Mouse (Mus musculus) left cerebral cortex, postnatal 4 days (tissue): ENCODE measurements around the gene Hps3. TPM values are rescaled to one million over a fixed set of nuclear protein-coding genes. Genes with fewer than 3 reads are reported as not detected.
A peak's percentile ranks its signal among the peaks of the same experiment; 100 is the strongest.

Experiments used
- DNase-seq: peaks from one replicate; pipeline ENCODE4 v3.0.0-alpha.2; 2022
- intact Hi-C: fragments of 180-260 bp; cut with DNase I; formaldehyde crosslinking; loops from one replicate; pipeline ENCODE4 v1.15.1; 2025
- total RNA-seq, 2 experiments: library from RNA; stranded (reverse); gene quantifications; 2 replicates each; pipeline ENCODE4 v1.2.3; 2021

The Hps3 gene
- total RNA-seq, 2 experiments from 2014 or later, result 21.6 to 23.5 TPM

GRCm38 (mm10) chr3:20007759-20008158 lies 27.4 kb downstream of the Hps3 start:
- intact Hi-C loops, result loop anchor here (10.0 kb wide), 1 partner anchor 103 kb away; no protein-coding TSS in a partner anchor
- DNase-seq, result no peak

- intact Hi-C loops, result loop anchor here (10.0 kb wide), 1 partner anchor 102 kb away; no protein-coding TSS in a partner anchor
- DNase-seq, result no peak
Measured at GRCm38 (mm10) chr3:20007275-20007674, 27.8 kb downstream of the Hps3 start.

- intact Hi-C loops, result loop anchor here (10.0 kb wide), 1 partner anchor 101 kb away; no protein-coding TSS in a partner anchor
- no peak for DNase-seq
Measured at GRCm38 (mm10) chr3:20005611-20006010, 29.5 kb downstream of the Hps3 start.

- intact Hi-C loops, result loop anchor here (10.0 kb wide), 1 partner anchor 100 kb away; no protein-coding TSS in a partner anchor
- DNase-seq, result no peak
Measured at GRCm38 (mm10) chr3:20004422-20004821, 30.7 kb downstream of the Hps3 start.

DNA sequence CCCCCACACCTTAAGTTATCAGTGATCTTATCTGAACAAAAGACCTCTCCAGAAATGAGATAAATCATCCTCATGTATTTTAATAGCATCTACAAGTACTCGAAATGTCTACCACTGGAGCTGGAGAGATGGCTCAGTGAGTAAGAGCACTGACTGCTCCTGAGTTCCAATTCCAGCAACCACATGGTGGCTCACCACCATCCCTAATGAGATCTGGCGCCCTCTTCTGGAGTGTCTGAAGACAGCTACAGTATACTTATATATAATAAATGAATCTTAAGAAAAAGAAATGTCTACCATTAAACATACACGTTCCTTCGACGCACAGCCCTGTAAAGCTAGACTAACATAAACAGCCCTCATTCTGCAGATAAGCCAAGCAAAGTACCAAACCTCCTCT lies 32.3 kb downstream of the Hps3 start:
- DNase-seq, result no peak
- intact Hi-C loops, result loop anchor here (10.0 kb wide), 1 partner anchor 98 kb away; no protein-coding TSS in a partner anchor

DNA sequence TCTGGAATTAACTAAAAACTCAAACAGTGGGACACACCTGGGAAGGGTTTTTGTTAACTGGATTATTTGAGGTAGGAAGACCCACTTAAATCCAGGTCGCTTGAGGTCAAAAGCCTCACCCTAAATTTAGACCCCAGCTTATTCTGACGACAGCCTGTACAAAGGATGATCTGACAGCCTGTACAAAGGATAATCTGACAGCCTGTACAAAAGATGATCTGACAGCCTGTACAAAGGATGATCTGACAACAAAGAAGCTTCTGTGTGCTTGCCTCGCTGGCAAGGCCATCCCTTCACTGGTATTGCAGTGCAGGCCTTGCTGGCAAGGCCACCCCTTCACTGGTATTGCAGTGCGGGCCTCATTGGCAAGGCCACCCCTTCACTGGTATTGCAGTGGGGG lies 34.3 kb downstream of the Hps3 start:
- DNase-seq, result no peak
- intact Hi-C loops, result loop anchor here (10.0 kb wide), 1 partner anchor 96 kb away; no protein-coding TSS in a partner anchor

DNA sequence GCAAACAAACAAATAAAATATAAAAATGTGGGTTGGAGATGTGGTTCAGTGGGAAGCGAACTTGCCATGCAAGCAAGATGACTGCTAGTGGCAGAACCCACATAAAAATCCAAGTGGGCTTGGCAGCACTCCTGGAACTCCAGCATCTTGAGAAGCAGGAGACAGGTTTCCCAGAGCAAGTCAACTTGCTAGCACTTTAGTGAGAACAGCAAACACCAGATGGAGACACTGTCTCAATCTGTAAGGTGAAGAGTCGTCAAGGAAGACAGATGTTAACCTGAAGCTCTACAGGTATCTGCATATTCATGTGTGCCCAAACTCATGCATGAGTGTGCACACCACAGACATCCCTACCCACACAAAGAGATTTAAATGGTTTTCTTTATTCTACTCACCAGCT lies 35.6 kb downstream of the Hps3 start:
- intact Hi-C loops, result no loop called here
- no peak for DNase-seq

DNA sequence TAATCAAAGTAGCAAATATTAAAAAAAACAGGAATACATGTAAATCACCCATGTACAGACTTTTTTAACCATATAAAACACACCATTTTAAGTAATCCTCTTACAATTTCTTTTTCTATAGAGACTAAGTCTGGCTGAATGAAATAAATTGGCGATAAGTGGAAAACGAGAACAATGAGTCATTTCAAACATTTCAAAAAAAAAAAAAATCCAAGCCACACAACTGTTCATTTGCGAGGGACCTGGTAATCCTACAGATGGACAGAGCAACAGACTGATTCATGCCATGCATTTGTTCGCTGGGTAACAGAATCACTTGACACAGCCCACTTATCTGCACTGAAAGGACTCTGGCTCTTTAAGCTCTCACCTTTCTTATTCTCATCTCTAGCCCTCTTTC lies 42.7 kb downstream of the Hps3 start:
- intact Hi-C loops, result no loop called here
- DNase-seq, result no peak

DNA sequence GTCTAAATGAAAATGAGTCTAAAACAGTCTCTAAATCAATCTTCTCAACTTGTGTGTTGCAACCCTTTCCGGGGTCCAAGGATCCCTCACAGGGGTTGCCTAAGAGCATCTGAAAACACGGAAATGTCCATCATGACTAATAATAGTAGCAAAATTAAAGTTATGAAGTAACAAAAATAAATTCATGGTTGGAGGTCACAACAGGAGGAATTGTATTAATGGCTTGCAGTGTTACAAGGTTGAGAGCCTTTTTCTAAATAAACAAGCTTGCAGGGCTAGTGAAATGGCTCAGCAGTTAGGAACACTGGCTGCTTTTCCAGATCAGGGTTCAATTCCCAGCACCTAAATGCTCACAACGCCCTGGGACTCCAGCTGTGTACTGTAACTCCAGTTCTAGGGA lies 45.1 kb downstream of the Hps3 start:
- no peak for DNase-seq
- intact Hi-C loops, result no loop called here

- intact Hi-C loops, result no loop called here
- DNase-seq, result no peak
Measured at GRCm38 (mm10) chr3:19986123-19986522, 49.0 kb downstream of the Hps3 start.

DNA sequence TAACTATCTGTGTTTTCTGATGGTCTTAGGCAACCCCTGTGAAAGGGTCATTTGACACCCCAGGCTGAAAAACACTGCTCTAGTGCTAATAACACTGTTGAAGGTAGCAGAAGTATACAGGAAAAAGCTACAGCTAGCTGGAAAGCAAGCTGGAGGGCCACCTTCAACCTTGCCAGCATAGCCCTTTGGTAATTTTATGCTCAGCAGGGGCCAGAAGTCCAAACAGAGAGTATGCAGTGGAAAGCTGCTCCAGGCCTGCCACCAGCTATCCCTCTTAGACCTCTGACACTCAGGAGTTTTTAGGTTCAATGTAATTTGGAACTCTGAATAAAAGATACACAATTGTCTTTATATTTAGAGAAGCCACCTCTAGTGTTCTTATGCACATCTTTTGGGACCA lies 52.3 kb downstream of the Hps3 start:
- intact Hi-C loops, result no loop called here
- DNase-seq, result no peak

GRCm38 (mm10) chr3:19981156-19981555 lies 54.0 kb downstream of the Hps3 start:
- intact Hi-C loops, result no loop called here
- no peak for DNase-seq

DNA sequence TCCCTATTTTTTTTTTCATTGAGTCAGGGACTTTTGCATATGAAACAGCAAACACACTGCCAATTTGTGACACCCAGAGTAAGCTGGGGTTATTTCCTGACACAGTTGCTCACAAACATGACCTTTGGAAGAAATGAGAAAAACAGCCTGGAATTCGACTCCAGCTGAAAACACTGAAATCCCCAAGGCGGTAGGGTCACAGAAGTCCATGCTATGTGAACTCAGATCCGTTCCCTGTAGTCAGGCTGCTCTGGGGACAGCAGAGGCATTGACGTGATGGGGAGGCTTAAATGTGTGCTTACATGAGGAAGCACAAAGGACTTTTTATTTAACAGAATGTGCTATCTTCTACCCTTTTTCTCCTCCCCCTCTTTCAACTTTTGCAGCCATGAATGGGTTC lies 56.6 kb downstream of the Hps3 start:
- no peak for DNase-seq
- intact Hi-C loops, result no loop called here

- DNase-seq, result no peak
- intact Hi-C loops, result no loop called here
Measured at GRCm38 (mm10) chr3:19966072-19966471, 69.0 kb downstream of the Hps3 start.

DNA sequence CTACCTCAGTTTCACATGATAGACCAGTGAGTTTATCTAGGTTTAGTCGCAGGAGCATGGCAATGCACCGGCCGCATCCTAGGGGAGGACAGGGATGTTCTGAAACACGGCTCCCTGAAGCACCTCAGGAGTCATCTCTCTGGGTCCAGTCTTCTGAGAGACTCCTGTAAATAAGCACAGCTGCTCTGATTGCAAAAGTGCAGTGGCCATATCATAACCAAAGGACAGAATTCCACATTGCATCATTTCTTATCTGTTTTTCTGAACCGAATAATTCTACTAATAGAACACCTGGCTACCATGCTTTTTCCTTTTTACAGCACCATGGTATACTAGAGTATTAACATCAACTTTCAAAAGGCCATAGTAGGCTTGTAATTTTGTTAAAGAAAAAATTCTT lies 69.9 kb downstream of the Hps3 start:
- no peak for DNase-seq
- intact Hi-C loops, result no loop called here

GRCm38 (mm10) chr3:19964625-19965188 lies 70.4 kb downstream of the Hps3 start:
- intact Hi-C loops, result no loop called here
- DNase-seq, result no peak

GRCm38 (mm10) chr3:19962769-19963513 lies 72.2 kb downstream of the Hps3 start:
- no peak for DNase-seq
- intact Hi-C loops, result no loop called here

DNA sequence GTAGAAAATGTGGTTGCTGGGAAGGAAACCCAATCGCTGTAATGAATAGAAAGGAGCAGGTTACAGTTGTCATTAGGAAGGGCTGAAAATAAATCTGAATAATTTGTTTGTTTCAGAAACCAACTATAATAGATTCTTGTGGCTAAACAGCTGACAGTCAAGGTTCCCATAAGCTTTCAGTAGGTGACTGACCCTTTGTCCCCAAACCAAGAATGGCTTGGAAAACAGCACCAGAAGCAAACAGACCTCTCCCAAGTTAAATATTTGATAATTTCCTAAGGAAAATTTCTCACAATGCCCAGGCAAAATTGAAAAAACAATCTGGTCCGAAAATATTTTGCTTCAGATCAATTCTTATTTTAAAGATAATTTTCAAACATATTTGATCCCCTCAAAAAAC lies 73.8 kb downstream of the Hps3 start:
- no peak for DNase-seq
- intact Hi-C loops, result no loop called here

DNA sequence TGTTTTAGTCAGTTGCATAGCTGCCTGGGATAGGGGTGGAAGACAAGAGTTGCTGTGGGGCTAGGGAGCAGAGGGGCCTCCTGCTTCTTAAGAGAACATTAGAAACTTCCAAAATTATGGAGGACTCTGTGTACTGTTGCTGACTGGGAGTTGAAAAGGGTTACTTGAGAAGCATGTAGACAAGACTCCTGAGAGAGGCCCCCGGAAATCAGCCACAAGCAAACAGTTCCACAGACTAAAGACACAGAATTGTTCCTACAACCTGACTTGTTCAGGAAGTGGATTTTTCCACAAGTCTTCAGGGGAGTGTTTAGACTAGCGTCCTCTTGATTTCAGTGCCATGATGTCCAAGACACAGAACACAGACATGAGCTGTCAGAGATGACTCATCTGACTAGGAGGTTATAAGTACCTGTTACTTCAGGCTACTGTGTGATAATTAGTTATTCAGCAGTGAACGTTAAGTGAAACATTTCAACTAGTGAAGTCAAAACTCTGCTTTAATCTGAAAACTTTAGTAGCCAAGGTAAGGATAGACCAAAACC lies 74.5 kb downstream of the Hps3 start:
- intact Hi-C loops, result no loop called here

GRCm38 (mm10) chr3:19958983-19959382 lies 76.1 kb downstream of the Hps3 start:
- no peak for DNase-seq
- intact Hi-C loops, result no loop called here

More for the DNA sequence above, 74.5 kb downstream of the Hps3 start:
- DNase-seq, result no peak

GRCm38 (mm10) chr3:19958031-19958430 lies 77.1 kb downstream of the Hps3 start:
- intact Hi-C loops, result no loop called here
- no peak for DNase-seq

DNA sequence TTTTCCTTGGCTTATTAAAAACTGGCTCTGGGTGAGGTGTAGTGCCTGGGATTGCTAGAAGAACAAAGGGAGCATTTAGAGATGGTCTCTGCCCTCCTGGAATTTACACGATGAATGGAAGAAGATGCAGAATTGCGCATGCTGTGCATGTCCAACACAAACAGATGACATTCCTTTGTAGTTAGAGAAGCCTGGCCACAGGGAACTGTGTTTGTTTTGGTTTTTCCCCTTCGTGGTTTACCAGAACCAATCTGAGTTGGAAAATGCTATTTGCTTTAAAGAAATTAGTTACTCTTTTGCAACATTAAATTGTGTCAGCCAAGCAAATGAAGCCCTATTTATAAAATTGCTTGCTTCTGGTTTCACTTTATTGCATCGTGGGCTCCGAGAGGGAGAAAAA lies 78.2 kb downstream of the Hps3 start, which contains the start of gene Cp:
Gene Cp (plus strand): TSS at position 170 of the 400 bp plus-strand sequence.
- DNase-seq, result peak; percentile 1
- intact Hi-C loops, result no loop called here
